Comparison of ENCODE assay signal across 19 mouse cellular contexts in genomic region chr13:46446062-46446461, GRCm38 (mm10). TPM values are rescaled to one million over a fixed set of nuclear protein-coding genes. Genes with fewer than 3 reads are reported as not detected.
A peak's percentile ranks its signal among the peaks of the same experiment; 100 is the strongest.
DNase-seq lines count a peak whose midpoint lies in the region; TF ChIP-seq lines count a peak whose summit lies in the region.
"Had no signal": no experiment of that assay in that cellular context is flagged by ENCODE, and none has a peak within 500 bp of the region (broad histone marks: within the 10 kb centered on the region; RNA-seq: fewer than 3 reads in every experiment).

No protein-coding gene starts in this region.

- H3K4me3 ChIP-seq in gastrocnemius, adult 2 months: no peak overlapping the region

- no peak for TF ChIP-seq CTCF in gastrocnemius, adult 2 months (IDR thresholded peaks at IDR 0.05)

- peak overlapping the region; percentile 77 for H3K27ac ChIP-seq in gastrocnemius, adult 2 months

- peak; percentile 69 for DNase-seq in gastrocnemius, adult 18-20 months (ENCODE audit: low spot score)
- DNase-seq in gastrocnemius, postnatal 4 days (ENCODE audit: low spot score in 2 of 2): no peak
- peak; percentile 63 for DNase-seq in gastrocnemius, adult 2 months
- no peak for DNase-seq in gastrocnemius, postnatal 10 days
- DNase-seq in gastrocnemius, postnatal 25 days: peak; percentile 12
- DNase-seq in gastrocnemius, postnatal 14 days: no peak
- peak; percentile 63 for DNase-seq in skeletal muscle tissue, adult 2 months (ENCODE audit: low read depth, low spot score)
- DNase-seq in layer of hippocampus, postnatal 14 days (ENCODE audit: low spot score in 2 of 2): no peak
- DNase-seq: adrenal gland, adult 2 months; adrenal gland, adult 8-10 months; adrenal gland, postnatal 10 days; adrenal gland, postnatal 14 days; adrenal gland, postnatal 25 days; adrenal gland, postnatal 36 days; B cell, adult 2 months; cerebellum, adult 11 months; cerebellum, adult 11-12 months had no signal

- intact Hi-C loops in gastrocnemius, adult 2 months (cut with DNase I): no loop called here
- intact Hi-C loops in gastrocnemius, postnatal 14 days (cut with DNase I; ENCODE audit: low total_unique reads): no loop called here

RNA-seq across cellular contexts. Expression of gene Rbm24, which starts 27.8 kb away (rescaled TPM):
- total RNA-seq in gastrocnemius, adult 18-20 months (2021): 100 to 1,000 TPM; 176 to 207 TPM
- 100 to 1,000 TPM; 182 to 189 TPM for total RNA-seq in gastrocnemius, postnatal 4 days (2021)
- 100 to 1,000 TPM; 163 to 196 TPM for total RNA-seq in gastrocnemius, adult 2 months (2021)
- 100 to 1,000 TPM; 170 to 193 TPM for total RNA-seq in gastrocnemius, postnatal 10 days (2021)
- total RNA-seq in gastrocnemius, postnatal 25 days (2021): 100 to 1,000 TPM; 129 to 151 TPM
- total RNA-seq in gastrocnemius, postnatal 14 days (2021): 100 to 1,000 TPM; 145 to 185 TPM
- 10 to 100 TPM; 15.4 to 17.2 TPM for total RNA-seq in layer of hippocampus, postnatal 14 days (2021)
- total RNA-seq: CH12.LX, MEL had no signal

RNA-seq across cellular contexts. Expression of gene Cap2, which starts 55.6 kb away (rescaled TPM):
- total RNA-seq in gastrocnemius, adult 18-20 months (2021): 100 to 1,000 TPM; 314 to 333 TPM
- 100 to 1,000 TPM; 189 to 215 TPM for total RNA-seq in gastrocnemius, postnatal 4 days (2021)
- total RNA-seq in gastrocnemius, adult 2 months (2021): 100 to 1,000 TPM; 270 TPM
- 100 to 1,000 TPM; 266 TPM for total RNA-seq in gastrocnemius, postnatal 10 days (2021)
- 100 to 1,000 TPM; 281 to 304 TPM for total RNA-seq in gastrocnemius, postnatal 25 days (2021)
- total RNA-seq in gastrocnemius, postnatal 14 days (2021): 100 to 1,000 TPM; 241 to 245 TPM
- 100 to 1,000 TPM; 131 to 140 TPM for total RNA-seq in layer of hippocampus, postnatal 14 days (2021)

Comparison
In these comparisons a context has a peak if more than half of its experiments do, and no peak if none do; other contexts are left out.
1. DNase-seq: peak in gastrocnemius, adult 18-20 months (single experiment), gastrocnemius, adult 2 months (single experiment), gastrocnemius, postnatal 25 days (single experiment) and skeletal muscle tissue, adult 2 months (single experiment); none in gastrocnemius, postnatal 4 days (0 of 2), gastrocnemius, postnatal 10 days (single experiment), gastrocnemius, postnatal 14 days (single experiment) and layer of hippocampus, postnatal 14 days (0 of 2).
2. RNA of gene Rbm24, which starts 27.8 kb away (total RNA-seq): 176 to 207 TPM in gastrocnemius, adult 18-20 months, 163 to 196 TPM in gastrocnemius, adult 2 months, 170 to 193 TPM in gastrocnemius, postnatal 10 days, 182 to 189 TPM in gastrocnemius, postnatal 4 days, 145 to 185 TPM in gastrocnemius, postnatal 14 days and 129 to 151 TPM in gastrocnemius, postnatal 25 days; 15.4 to 17.2 TPM in layer of hippocampus, postnatal 14 days; every median in the first group is over 4 times any median in the second.